Mouse (Mus musculus): ENCODE measurements around the gene Fbxl15.

Fbxl15 gene

DNA sequence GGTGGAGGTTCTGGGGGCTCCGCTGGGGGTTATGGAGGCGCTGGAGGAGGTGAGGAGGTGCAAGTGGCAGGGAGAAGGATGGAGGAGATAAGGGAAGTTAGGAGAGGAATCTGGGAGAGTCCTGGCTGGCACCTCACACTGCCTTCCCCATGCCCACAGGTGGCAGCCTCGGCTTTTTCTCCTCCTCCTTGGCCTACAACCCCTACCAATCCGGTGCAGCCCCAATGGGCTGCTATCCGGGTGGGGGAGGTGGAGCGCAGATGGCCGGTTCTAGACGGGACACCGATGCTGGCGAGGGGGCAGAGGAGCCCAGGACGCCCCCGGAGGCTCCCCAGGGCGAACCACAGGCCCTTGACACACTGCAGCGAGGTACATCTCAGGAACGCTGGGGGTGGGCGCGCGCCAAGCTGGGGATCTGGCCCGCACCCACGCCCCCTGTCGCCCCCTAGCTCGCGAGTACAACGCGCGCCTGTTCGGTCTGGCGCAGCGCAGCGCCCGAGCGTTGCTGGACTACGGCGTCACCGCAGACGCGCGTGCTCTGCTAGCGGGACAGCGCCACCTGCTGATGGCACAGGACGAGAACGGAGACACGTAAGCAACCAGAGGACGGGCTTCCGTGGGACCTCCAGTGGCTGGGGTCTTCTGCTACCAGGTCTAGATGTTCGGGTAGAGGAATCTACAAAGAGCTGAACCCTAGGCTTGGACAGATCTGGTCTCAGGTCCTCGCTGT lies 19.1 kb upstream of the Fbxl15 start:
- peak; percentile 89 to 94 for DNase-seq

DNA sequence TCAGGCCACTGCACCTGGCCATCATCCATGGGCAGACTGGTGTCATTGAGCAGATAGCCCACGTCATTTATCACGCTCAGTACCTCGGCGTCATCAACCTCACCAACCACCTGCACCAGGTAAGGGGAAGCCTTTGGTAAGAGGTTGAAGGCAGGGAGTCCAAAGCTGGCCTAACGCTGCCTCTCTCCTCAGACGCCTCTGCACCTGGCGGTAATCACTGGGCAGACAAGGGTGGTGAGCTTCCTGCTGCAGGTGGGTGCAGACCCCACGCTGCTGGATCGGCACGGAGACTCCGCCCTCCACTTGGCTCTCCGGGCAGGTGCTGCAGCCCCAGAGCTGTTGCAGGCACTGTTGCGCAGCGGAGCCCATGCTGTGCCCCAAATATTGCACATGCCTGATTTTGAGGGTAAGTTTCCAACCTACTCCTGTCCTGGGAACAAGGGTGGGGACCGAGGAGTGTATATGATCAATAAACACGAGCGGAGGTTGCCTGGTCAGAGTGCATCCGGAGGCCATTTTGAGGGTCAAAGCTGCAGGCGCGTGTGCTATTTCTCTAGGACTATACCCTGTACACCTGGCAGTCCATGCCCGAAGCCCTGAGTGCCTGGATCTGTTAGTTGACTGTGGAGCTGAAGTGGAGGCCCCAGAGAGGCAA lies 18.2 kb upstream of the Fbxl15 start:
- DNase-seq: peak in 1 of 2 experiments; percentile 32

DNA sequence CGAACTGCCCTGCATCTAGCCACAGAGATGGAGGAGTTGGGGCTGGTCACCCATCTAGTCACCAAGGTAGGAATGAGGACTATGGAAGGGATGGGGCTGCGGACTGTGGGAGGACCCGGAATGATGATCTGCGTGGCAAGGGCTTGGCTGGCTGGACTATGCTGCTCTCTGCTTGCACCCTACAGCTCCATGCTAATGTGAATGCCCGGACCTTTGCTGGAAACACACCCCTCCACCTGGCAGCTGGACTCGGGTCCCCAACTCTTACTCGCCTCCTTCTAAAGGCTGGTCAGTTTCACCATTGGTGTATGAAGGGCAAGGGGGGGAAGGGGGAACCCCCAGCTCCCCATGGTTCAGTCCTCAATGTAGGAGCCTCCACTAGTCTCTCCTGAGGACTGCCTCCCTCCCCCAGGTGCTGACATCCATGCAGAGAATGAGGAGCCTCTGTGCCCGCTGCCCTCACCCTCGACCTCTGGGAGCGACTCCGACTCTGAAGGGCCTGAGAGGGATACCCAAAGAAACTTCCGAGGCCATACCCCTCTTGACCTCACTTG lies 17.6 kb upstream of the Fbxl15 start:
- DNase-seq: no peak

DNA sequence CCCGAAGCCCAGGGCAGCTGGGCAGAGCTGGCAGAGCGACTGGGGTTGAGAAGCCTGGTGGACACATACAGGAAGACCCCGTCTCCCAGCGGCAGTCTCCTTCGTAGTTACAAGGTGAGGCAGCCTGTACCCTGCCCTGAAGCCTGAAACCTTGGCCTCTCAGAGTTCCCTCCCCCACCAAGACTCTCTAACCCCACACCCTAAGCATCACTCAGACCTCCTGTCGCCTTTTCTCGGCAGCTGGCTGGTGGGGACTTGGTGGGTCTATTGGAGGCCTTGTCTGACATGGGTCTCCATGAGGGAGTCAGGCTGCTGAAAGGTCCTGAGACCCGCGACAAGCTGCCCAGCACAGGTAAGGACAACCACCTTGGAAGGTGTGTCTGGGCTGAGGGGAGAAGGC lies 16.6 kb upstream of the Fbxl15 start:
- DNase-seq: no peak

DNA sequence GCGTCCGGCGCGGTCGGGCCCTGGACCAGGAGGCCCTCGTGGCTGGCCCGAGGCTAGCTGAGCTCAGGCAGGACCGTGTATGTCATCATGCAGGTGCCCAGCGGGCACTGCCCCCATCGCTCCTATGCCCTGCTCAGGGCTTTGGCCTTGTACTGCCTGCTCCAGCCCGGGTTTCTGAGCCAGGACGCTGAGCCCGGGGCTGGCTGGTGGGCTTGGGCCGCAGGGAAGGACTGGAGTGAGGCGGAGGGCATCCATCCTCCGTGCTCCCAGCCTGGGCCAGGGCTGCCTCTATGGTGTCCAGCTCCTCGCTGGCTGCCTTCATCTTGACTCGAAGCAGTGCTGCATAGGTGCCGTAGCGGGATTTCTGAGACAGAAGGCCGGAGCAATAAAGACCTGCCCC lies 15.4 kb upstream of the Fbxl15 start:
- peak in 1 of 2 experiments; percentile 32 for DNase-seq

DNA sequence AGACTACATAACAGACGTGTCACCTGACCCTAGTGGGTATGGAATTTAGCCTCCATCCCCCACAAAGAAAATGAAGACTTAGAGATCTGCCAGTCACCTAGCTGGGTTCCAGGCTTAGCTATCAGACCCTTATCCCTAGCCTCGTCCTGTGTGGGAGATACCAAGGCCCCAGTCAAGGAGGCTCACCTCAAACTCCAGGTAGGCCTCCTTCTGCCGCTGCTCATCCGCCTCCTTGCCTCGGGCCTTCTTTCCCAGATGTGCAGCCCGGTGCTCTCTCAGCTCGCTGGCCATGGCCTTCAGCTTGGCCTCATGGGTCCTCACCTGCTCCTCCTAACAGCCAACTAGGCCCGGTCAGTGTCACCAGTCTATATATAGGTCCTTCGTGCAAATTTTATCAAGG lies 14.9 kb upstream of the Fbxl15 start:
- peak in 1 of 2 experiments; percentile 22 for DNase-seq

DNA sequence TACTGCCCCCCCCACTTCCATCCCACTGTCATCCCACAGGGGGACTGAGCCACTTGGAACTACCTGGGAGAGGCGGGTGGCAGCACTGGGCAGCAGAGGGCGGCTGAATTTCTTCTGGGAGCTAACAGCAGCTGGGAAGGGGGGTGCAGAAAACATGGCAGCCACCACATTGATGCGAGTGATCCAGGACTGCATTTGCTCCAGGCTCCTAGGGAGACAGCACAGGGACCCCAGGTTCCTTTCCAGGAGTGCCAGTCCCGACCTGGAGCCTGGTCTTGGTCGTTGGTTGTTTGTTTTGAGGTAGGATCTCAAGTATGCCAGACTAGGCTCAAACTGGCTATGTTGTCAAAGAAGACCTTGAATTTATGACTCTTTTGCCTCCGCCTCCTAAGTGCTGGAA lies 14.4 kb upstream of the Fbxl15 start:
- peak in 1 of 2 experiments; percentile 30 for DNase-seq

DNA sequence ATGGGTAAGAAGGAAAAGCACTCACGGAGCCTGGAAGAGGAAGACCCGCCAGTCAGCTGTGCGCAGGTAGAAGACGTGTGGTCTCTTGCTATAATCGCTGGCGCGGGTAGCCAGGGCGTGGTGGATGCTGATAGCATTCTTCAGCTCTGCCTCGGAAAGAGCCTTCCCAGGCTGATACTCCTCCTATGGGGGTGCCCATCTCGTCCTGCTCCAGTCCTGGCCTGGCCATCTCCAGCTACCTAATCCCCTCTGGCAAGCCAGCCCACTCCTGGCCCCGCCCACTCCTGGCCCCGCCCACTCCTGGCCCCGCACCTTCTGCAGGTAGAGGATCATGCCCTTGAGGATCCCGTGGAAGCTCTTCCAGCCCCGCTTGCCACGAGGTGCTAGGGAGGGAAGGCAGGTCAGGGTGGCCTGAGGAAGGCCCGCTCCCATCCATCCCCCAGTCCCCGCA lies 13.8 kb upstream of the Fbxl15 start:
- DNase-seq: peak; percentile 51 to 66

DNA sequence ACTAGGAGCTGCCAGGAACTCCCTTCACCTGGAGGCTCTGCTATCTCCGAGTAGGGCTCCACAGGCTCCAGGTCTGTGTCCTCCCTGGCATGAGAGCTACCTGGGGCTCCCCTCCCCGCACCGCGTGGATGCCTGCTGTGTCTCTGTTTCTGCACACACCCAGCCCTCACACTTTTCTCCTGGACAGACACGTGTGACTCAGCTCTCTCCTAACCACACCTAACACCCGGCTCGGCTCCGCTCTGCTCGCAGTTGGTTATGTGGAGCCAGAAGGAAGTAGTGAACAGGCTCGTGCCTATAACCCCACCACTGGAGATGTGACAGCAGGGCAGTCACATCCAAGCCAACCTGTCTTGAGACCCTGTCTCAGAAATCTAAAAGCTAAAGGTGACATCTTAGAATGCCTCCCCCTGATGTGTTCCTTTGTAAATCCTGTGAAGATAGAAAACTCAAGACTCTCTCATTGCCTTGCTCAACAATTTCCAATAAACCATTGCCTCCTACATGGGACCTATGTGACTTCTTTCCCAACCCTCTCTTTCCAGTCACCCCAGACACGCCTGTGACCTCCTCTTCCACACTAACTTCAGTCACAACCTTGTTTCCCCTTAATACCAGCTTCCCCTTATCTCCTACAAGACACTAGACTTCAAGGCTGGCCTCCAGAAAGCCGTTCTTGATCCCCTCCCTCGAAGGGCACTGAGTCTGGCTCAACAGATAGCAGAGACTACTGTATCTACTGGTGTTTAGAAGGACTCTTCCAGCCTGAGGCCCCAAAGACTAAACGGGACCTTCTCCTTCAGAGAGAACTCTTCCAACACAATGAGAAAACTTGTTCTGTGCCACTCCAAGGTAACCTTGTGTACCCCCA lies 12.9 kb upstream of the Fbxl15 start:
- DNase-seq: peak in 1 of 2 experiments; percentile 31

DNA sequence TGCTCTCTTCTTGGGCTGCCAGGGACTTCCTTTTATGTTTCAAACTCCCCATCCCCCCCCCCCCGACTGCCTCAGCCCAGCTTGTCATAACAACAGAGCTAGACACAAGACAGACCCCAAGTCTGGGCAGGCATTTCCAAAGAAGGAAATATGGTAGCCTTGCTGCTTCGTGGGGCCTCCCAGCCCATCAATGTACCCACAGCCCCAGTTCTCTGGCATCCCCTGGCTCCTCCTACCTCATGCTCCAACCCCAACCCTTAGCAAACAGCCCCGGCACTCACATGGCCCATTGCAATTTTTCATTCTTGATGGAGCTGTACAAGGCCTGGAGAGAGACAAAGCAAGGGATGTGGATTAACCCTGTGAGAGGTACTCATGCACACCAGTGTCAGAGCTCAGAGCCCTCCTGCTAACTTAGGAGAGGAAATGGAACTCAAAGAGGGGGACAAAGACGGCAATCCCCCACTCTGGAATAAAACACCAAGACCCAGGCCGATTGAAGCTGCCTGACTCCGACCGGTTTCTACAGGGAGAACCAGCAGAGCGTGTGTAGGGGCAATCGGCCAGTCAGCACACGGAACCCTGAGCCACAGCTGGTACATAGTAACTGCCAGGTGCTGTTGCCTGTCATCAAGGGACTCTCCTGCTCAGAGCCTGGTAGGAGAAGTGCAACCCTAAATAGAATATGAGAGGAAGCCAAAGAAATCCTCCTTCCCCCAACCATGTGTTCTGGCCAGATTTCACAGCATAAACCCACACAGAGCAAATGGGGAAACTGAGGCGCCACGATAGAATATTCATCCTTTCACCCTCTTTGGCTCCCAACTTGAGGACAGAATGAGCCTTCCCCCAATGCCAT lies 12.0 kb upstream of the Fbxl15 start:
- DNase-seq: no peak

DNA sequence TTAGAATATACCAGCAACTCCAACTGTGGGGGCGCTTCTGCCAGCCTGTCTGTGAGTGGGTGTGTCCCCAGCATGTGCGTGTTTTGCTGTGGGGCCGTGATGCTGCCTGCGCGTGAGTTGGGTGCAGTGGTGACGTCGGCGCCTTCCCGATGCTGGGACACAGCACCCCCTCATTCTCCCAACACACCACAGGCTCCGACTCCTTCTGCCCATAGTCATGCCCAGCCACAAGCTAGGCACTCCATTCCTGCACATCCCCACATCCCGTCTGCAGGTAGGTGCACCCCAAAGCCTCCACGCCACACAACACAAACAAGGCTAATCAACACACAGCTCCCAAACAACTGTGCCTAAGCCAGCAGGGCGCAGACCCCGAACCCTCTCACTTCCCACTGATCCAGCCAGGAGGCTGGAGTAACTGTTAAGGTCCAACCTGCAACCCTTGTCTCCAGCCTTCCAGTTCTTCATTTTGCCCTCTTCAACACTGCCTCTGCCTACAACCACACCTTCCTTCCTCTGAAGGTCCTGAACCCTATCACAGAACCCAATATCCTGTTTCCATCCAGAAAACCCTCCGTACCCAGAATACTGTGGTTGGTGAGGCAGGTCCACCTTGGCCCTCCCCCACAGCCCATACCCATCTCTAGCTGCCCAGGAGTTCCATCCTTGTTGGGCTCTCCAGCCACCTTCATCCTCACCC lies 11.0 kb upstream of the Fbxl15 start:
- peak in 1 of 2 experiments; percentile 30 for DNase-seq

DNA sequence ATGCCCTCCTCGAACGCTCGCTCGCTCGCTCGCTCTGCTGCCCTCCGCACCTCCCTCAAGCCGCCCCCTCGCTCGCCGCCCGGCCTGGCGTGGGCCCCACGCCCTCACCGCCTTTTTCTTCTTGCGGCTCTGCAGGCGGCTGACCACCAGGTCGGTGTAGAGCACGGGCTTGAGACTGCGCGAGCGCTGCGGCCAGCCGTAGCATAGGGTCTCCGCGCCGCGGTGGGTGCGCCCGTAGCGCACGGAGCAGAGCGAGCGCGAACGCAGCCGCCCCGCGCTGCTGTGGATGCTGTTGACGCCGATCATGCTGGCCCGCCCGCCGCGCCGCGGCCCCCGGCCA lies 10.5 kb upstream of the Fbxl15 start:
- DNase-seq: peak in 1 of 2 experiments; percentile 20

DNA sequence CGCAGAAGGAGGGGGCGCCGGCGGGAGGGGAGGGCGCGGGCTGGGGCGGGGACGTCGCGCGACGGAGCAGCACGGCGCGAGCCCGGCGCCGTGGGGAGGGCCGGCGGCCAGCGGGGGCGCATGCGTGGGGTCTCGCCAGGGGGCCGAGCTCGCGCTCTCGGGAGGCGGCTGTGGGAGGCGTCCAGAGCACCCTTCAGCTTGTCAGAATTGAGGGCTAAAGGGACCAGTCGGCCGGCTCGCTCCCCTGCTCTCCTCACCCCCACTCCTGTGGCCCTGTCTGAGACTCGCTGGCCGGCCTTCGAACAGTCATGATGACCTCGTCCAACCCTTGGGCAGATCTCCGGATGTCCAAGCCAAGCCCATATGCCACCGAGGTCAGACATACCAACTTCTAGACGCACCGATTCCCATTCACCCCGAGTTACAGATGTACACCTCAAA lies 9.9 kb upstream of the Fbxl15 start:
- peak in 1 of 2 experiments; percentile 38 for DNase-seq

DNA sequence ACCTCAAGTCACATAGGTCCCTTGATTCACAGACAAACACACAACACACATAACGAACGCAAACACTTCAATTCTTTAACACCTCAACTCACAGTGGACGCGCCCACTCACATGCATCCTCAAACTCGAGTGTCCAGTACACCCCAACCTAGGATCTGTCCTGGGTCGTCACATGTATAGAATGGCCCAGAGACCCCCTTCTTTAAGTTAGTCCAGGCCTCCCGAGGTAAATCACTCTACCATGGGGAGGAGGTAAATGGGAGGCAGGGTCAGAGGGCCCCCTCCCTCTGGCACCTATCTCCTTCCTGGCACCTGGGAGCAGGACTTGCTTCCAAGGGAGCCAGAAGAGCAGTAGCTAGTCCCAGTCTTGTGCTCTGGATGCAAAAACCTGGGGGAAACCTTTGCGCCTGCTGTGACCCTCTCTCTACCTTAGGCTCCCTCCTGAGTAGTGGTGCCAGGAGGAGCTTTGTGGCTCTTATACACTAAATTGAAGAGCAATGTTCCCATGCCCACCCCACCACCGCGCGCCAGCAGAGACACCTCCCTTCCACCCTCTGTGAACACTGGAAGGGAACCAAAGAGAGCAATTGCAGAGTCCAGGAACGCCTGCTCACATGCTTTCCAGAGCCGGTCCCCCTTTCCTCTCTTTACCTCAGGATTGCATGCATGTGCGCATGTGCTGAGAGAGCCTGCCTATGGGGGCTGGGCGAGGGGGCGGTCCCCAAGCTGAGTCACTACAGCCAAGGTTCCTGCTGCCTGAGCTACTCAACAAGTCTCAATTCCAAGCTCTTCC lies 9.2 kb upstream of the Fbxl15 start:
- peak; percentile 63 to 78 for DNase-seq

DNA sequence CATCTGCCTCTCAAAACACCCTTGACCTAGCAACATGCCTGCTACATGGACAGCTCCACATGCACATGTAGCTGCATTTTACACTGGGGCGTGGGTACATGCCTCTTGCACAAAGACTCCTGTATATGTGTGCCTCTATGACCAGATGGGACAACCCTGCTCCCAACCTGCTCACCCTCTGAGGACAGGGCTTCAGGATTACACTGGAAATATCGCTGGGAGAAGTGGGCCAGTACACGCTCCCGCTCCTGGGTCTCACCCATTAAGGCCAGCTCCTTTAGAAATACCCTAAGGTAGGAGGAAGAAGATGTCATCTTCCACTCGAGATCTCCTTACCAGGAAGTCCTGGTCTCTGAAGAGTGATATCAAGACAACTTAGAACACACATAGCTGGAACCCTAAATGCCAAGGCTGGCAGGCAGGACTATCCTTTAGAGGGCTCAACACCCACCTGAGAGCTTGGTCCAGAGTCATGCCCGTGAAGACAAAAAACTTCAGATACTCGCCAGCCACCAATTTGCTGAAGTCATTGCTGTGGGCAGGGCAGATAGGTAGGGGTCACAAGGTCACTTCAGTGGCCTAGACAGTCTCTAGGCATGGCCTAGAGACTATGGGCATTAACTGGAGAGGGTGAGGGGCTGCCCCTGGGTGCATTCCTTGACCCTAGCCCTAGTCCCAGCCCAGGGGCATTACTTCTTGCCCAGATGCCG lies 7.8 kb upstream of the Fbxl15 start:
- no peak for DNase-seq

DNA sequence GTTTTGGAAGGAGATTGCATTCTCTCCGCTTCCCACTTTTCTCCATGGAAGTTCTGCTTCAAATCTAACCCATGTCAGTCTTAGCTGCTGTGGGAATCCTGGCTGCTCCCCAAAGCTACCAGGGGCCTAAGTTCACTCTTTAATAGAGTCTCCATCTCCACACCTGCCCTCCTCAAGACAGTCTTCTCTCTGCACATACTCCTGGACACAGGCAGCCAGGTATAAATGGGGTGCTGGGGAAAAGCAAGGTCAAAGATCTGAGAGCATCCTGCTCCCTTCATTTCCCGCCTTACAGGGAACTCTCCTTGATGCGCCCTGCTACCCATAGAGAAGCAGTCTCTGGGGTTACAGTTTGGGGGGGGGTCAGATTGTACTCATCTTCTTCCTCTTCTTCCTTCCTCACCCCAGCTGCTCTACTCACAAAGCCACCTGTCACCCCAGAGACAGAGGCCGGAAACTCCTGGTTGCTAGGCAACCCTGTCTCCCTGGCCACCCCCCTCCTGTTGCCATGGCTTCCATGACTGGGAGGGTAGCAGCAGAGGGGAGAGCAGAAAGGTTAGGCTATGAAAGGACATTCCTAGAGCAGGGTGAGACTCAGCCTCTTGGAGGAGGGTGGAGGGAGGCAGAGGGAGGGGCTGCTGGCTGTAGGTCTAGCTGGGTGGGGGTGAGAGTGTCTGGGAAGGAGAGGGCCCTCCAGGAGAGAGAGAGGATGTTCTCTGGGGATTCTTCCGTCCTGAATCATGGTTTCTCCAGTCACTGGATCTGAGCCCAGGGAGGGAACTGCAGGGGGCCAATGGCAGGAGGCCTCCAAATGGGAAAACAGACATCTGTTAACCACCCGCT lies 6.7 kb upstream of the Fbxl15 start:
- no peak for DNase-seq

DNA sequence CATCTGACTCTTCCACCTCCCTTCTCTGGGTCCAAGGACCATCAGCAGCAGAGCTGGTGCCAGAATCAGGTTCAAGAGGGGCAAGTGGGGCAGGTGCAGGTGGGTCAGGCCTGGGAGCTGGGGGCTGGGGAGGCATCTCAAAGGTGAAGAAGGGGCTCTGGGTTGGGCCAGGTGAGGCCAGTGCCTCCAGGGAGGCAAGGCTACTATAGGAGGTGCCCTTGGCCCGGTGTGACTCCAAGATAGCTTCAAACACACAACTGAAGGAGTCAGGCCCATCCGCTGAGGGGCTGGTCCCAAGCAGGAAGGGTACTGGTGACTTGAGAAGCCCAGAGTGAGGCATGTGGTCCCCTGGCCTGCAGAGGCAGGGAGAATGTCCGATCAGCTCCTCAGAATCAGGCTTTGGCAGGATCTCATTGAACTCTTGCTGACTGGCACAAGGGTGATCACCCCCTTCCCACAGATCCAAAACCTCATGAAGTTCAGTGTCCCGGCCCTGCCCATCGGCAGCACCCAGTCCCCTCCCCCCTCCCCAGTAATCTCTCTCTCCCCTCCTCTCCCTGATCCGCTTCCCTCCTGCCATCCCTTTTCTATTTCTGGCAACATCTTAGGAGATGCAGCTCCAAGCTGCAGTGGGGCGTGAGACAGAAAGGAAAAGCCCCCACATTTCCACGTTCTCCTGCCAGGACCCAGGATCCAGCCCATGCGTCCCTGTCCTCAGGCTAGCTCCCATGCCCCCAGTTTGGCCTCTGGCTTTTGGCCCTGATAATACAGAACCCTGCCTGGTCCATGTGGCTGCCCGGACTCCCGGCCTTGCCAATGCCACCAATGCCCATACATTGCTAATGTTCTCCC lies 5.6 kb upstream of the Fbxl15 start:
- no peak for DNase-seq

DNA sequence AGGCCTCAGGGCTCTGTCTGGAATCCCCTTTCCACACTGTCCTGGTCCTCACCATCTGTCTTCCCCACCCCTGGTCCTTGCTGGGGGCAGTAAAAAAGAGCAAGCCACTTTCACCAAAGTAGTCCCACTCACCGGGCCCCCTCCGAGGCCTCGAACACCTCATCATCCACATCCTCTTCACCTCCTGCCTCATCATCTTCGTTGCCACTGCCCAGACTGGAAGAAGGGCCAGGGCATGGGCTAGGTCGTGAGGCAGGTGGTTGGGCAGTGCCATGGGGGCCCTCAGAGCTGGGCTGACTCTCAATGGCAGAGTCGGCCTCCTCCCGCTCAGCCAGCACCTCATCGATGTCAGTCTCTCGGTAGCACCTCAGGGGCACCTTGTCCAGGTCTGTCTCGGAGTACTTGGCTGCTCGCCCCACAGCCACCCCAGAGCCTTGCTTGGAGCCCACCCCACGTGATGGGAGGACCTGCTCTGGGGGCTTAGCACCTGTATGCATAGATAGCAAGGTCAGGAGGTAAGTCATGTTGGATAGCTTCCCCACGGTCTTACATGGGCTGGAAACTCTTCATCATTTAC lies 4.9 kb upstream of the Fbxl15 start:
- no peak for DNase-seq
